Mouse (Mus musculus): ENCODE results near the gene Olfr464. TPM values are rescaled to one million over a fixed set of nuclear protein-coding genes. Genes with fewer than 3 reads are reported as not detected.

The Olfr464 gene
- total RNA-seq (2021) = 1 to 10 TPM; 2.7 to 4.5 TPM

- intact Hi-C loops (cut with DNase I) = loop anchor here (2.0 kb wide), 1 partner anchor 158 kb away; no protein-coding TSS in a partner anchor
- no peak for DNase-seq (ENCODE audit: low spot score in 2 of 2)
Measured at GRCm38 (mm10) chr11:87920966-87921365, at the start of gene Olfr464. Gene Olfr464, minus strand, starts transcription at chr11:87920967.

DNA sequence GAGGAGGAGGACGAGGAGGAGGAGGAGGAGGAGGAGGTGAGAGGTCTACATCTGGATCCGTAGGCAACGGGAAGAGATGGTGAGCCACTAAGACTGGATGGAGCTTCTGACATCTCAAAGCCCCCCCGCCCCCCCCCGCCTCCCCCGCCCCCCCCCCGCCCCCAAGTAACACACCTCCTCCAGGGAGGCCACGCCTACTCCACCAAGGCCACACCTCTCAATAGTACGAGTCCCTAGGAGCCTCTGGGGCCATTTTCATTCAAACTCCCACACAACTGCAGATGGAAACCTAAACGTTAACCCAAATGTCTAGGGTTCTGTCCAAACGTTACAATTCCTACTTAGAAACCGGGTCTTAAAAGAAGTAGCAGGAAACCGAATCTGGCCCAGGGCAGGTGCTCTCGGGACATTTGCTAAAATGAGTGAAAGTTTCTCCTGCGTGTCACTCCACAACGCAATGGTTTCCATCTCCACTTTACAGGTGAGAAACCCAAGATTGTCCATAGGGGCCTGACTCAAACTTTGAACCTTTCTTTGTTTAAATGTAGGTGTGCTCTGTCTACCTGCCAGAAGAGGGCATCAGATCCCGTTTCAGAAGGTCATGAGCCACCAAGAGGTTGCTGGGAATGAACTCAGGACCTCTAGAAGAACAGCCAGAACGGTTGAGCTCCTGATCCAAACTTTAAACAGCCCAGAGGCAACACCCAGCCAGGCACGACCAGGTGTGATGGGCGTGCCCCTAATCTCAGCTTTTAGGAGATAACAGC, 47.8 kb upstream of the Olfr464 start:
- DNase-seq (ENCODE audit: low spot score in 2 of 2) = no peak
- intact Hi-C loops (cut with DNase I) = loop anchor here (5.0 kb wide), 2 partner anchors 229 to 854 kb away; no protein-coding TSS in a partner anchor

DNA sequence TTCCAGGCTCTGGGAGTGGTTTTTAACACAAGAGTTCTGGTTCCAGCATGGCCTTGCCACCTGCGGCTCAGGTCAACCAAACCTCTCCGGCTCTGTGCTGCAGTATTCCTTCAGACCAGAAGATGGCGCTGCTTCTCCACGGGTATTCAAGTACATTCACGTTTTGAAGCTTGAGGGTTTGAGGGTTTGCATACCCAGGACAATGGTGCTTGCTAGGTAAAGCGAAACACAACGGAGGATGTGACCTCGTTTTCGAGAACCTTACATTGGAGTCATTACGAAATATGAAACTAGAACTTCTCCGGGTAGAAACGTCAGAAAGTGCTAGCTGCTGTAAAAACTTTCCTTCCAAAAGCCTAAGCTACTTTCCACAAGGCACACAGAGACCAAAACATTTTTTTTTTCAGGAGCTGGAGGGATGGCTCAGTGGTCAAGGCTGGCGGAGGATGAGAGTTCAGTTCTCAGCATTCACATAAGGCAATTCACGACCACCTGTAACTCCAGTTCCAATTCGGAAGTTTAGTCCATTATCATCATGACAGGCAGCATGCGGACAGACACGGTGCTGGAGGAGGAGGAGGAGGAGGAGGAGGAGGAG, 47.0 kb upstream of the Olfr464 start:
- peak; percentile 75 to 79 for DNase-seq (ENCODE audit: low spot score in 2 of 2)
- intact Hi-C loops (cut with DNase I) = loop anchor here (5.0 kb wide), 2 partner anchors 230 to 855 kb away; no protein-coding TSS in a partner anchor

DNA sequence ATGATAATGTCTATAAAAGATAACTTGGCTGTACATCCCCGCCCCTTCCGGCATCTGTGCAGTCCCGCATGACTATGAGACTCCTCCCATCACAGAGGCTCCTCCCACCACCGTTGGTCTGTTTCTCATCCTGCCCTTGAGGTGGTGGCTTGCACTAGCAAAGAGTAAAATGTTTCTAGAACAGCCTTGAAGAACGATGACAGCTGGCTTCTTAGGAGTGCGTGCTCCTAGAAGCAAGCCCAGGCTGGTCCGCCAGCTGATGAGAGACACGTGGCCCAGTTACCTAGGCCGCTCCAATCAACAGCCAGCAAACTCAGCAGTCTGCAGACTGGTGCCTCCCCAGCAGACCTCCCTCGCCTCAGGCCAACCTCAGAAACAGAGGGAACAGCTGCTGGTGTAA, 45.4 kb upstream of the Olfr464 start:
- intact Hi-C loops (cut with DNase I) = loop anchor here (5.0 kb wide), 2 partner anchors 231 to 856 kb away; no protein-coding TSS in a partner anchor
- no peak for DNase-seq (ENCODE audit: low spot score in 2 of 2)

DNA sequence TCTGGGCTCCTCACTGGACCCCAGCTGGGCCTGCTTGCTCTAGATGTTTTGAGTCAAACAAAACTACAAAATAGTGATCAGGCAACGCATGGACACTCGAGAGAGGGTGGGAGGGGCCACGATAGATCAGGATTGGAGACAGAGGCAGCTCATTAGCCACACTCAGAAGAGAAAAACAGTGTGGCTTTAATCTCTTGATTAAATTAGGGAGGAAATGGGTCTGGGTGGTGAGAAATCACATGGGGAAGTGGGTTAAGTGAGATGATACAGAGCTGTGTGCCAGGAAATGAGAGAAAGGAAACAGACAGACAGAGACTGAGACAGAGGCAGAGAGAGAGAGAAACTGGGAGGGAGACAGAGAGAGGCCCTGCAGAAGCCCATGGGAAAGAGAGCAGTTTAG, 44.5 kb upstream of the Olfr464 start:
- no peak for DNase-seq (ENCODE audit: low spot score in 2 of 2)
- intact Hi-C loops (cut with DNase I) = loop anchor here (5.0 kb wide), 2 partner anchors 232 to 857 kb away; no protein-coding TSS in a partner anchor

- intact Hi-C loops (cut with DNase I) = loop anchor here (5.0 kb wide), 1 partner anchor 155 kb away; no protein-coding TSS in a partner anchor
Measured at GRCm38 (mm10) chr11:87957066-87957465, 36.3 kb upstream of the Olfr464 start.

DNA sequence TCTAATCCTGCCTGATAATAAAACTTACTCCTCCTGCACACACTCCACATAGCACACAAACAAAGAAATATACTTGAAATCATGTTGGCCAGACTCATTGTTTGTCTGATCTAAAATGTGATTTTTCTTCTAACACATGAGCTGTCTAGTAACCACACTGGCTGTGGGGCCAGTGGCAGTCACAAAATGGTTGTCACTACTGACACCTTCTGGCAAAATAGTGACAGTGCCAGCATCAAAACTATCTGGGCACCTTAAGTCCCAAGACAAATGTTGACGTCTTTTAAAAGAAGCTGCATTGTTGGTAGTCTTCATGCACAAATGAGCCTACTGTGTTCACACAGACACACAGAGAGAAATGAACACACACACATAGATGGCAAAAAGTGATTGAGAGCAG, 34.4 kb upstream of the Olfr464 start:
- intact Hi-C loops (cut with DNase I) = loop anchor here (5.0 kb wide), 1 partner anchor 153 kb away; no protein-coding TSS in a partner anchor

More at GRCm38 (mm10) chr11:87957066-87957465, 36.3 kb upstream of the Olfr464 start:
- DNase-seq (ENCODE audit: low spot score in 2 of 2) = no peak

GRCm38 (mm10) chr11:87949990-87950389, 29.2 kb upstream of the Olfr464 start:
- intact Hi-C loops (cut with DNase I) = loop anchor here (5.0 kb wide), 1 partner anchor 83 kb away; no protein-coding TSS in a partner anchor
- DNase-seq (ENCODE audit: low spot score in 2 of 2) = no peak

More for the DNA sequence above, 34.4 kb upstream of the Olfr464 start:
- DNase-seq (ENCODE audit: low spot score in 2 of 2) = no peak

DNA sequence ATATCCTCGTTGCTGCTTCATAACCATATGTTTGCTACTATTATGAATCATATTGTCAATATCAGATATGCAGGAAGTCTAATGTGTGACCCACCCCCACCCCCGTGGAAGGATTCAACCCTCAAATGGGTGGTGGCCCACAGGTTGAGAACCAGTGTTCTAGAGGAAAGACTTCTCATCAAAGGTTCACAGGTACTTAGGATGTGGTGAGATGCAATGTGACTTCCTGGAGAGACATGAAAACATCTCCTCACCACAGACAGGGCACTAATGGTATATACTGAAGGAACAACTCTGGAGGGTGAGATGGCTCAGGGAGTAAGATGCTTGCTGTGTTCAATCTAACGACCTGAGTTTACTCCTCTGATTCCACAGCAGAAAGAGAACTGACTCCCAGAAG, 14.7 kb upstream of the Olfr464 start:
- intact Hi-C loops (cut with DNase I) = no loop called here
- no peak for DNase-seq (ENCODE audit: low spot score in 2 of 2)

- intact Hi-C loops (cut with DNase I) = no loop called here
- no peak for DNase-seq (ENCODE audit: low spot score in 2 of 2)
Measured at GRCm38 (mm10) chr11:87933731-87934130, 13.0 kb upstream of the Olfr464 start.

DNA sequence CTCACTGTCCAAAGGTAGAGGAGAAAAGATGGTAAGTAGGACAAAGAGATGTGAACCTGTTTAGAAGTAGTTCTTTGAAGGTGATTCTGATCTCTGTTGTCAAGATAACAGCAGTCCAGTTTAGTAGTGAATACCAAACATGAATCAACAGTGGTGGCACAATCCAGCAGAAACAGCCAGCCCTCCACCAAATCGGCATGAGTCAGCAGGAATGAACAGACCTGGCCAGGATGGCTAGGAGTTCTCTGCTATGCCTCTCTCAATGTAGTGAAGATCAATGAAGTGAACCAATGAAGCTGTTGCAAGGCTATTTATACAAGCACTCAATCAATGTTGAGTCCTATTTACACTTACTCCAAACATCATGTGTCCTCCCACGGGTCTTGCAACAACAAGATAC, 9.6 kb upstream of the Olfr464 start:
- intact Hi-C loops (cut with DNase I) = no loop called here
- no peak for DNase-seq (ENCODE audit: low spot score in 2 of 2)

DNA sequence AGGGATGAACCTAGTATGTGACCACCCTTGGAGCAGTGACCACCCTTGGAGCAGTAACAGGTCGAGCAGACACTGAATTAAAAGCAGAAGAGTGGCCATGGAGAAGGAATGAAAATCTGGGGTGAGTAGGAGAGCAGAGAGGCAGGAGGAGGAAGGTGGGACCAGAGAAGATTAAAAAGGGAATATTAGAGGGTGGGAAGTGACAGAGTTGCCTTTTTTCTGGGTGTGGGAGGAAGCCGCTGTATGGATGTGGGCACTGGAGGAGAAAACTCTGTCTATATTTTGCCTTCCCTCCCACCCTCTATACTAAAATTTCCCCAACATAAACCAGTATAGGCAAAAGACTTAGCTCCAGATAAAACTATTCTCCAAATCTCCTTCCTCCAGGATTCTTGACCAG, 466 bp downstream of the Olfr464 start:
- intact Hi-C loops (cut with DNase I) = loop anchor here (2.0 kb wide), 1 partner anchor 158 kb away; no protein-coding TSS in a partner anchor
- DNase-seq (ENCODE audit: low spot score in 2 of 2) = peak in 1 of 2 experiments; percentile 51

DNA sequence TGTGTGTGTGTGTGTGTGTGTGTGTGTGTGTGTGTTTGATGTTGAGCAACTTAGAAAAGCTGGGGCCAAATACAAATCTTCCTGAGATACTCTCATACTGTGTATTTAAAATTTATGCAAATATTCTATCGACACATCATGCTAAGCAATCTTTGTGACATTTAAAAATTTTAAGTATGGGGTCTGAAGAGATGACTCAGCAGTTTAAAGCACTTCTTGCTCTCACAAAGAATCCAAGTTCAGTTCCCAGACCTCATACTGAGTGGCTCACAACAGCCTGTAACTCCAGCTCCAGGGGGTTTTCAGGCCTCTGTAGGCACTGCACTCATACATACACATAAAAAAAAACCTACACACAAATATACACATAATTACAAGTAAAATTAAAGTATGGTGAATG, 4.8 kb downstream of the Olfr464 start:
- no peak for DNase-seq (ENCODE audit: low spot score in 2 of 2)
- intact Hi-C loops (cut with DNase I) = no loop called here

DNA sequence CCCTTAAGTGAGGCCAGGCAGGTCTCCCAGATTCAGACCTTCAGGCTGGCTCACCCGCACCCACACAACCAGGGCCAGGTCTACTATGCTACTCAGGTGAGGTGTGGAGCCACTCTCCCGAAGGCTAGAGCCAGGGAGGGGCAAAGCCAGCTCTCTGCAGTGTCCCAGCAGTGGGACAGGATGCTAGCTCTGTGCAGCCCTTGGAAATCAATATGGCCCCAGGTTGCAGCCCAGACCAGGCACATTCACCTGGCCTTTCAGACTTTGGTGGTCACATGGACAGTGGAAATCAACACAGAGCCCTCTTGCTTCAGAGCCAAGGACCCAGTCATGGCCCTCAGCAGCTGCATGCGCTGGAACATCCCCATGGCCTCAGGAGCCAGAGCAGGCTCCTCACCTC, 16.4 kb downstream of the Olfr464 start:
- intact Hi-C loops (cut with DNase I) = no loop called here
- DNase-seq (ENCODE audit: low spot score in 2 of 2) = no peak

GRCm38 (mm10) chr11:87897287-87897686, 23.5 kb downstream of the Olfr464 start, which contains the start of gene Olfr463:
Gene Olfr463, minus strand, starts transcription at chr11:87897387.
- intact Hi-C loops (cut with DNase I) = no loop called here
- no peak for DNase-seq (ENCODE audit: low spot score in 2 of 2)

- DNase-seq (ENCODE audit: low spot score in 2 of 2) = no peak
- intact Hi-C loops (cut with DNase I) = no loop called here
Measured at GRCm38 (mm10) chr11:87892168-87892567, 28.6 kb downstream of the Olfr464 start, which contains the start of gene Olfr462. Gene Olfr462, minus strand, starts transcription at chr11:87892268.

DNA sequence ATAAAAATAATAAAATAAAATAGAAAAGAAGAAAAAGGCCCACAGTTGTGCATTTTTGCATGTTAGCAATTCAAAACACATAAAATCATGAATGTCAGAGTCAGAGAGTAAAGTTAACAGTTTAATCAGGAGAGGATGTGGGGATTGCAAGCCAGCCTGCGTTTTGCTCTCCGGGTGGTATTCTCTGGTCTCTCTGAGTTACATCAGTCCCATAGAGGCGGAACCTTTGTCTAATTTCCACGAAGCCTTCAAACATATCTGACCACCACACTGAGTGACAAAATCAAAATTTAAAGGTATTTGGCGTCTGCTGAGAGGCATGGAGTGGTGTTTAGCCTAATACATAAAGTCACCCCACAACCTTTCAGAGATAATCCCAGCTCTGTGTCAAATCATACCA, 35.9 kb downstream of the Olfr464 start:
- intact Hi-C loops (cut with DNase I) = no loop called here
- no peak for DNase-seq (ENCODE audit: low spot score in 2 of 2)

- DNase-seq (ENCODE audit: low spot score in 2 of 2) = no peak
- intact Hi-C loops (cut with DNase I) = no loop called here
Measured at GRCm38 (mm10) chr11:87883493-87883892, 37.3 kb downstream of the Olfr464 start.

DNA sequence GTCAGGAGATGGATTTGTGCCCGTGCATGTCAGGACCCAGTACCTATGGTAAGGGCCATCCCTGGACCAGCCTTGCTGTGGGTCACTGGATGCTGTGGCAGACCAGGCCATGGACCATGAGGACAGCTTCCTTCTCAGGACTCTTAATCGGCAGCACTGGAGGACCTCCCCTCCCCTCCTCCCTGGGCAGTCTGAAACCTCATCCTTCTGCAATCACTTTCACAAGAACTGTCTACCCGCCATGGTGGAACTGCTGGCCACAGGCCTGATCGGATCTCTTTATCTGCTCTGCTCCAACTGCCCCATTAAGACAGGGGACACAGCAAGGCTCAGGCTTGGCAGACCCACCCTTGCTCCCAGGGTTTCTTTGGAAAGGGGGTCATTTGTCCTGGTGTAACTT, 39.1 kb downstream of the Olfr464 start:
- intact Hi-C loops (cut with DNase I) = no loop called here
- no peak for DNase-seq (ENCODE audit: low spot score in 2 of 2)

GRCm38 (mm10) chr11:87879826-87880225, 40.9 kb downstream of the Olfr464 start:
- no peak for DNase-seq (ENCODE audit: low spot score in 2 of 2)
- intact Hi-C loops (cut with DNase I) = no loop called here
